Mouse (Mus musculus): Measurements from ENCODE around the gene Relt.

DNA sequence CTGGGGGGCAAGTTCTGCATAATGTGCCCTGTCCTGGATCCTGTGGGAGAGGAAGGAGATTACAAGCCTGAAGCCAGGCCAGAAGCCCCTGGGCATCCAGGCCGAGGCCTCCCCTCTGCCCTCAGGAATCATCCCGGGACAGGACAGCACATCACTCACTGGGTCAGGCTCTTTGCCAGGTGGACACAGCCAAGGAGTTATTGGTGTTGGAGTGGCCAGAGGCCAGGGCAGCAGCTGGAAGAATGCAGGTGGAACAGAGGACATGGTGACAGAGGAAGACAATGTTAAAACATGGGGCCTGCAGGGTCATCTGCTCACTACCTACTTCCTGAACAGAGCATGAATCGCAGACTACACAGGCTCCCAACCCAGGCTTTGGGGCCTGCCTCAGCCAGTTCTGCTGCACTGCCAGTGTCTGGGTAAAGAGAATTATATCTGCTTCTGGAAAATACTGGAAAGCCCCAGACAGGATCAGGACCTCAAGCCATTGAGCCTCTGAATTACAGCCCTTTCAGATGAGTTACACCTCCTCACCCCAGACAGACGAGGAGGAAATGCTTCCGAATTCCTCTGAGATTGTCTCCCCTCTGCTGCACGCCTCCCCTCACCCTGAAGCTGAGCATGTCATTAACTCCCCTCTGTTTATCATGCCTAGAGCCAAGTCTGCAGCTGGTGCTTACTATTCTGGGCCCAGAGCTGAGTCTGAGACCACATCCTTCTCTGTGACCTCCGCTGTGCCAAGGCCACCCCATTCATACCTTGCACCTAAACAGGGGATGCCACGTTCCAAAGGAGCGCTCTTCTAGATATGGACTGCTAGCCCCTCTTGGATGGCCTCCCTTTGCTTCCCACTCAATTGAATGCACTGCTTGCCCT lies 11.5 kb downstream of the Relt start:
- no peak for TF ChIP-seq EP300 (optimal IDR thresholded peaks at IDR 0.05)
- no peak for TF ChIP-seq CTCF (IDR thresholded peaks at IDR 0.05; ENCODE audit: low read depth)

All from stomach, postnatal 0 days (tissue).